Mouse (Mus musculus): ENCODE data around the gene Nfkb2. TPM values are rescaled to one million over a fixed set of nuclear protein-coding genes. Genes with fewer than 3 reads are reported as not detected.
A peak's percentile ranks its signal among the peaks of the same experiment; 100 is the strongest.

Nfkb2 gene
- total and polyA plus RNA-seq, 2 experiments from 2014 or later = 6.6 to 26.9 TPM

DNA sequence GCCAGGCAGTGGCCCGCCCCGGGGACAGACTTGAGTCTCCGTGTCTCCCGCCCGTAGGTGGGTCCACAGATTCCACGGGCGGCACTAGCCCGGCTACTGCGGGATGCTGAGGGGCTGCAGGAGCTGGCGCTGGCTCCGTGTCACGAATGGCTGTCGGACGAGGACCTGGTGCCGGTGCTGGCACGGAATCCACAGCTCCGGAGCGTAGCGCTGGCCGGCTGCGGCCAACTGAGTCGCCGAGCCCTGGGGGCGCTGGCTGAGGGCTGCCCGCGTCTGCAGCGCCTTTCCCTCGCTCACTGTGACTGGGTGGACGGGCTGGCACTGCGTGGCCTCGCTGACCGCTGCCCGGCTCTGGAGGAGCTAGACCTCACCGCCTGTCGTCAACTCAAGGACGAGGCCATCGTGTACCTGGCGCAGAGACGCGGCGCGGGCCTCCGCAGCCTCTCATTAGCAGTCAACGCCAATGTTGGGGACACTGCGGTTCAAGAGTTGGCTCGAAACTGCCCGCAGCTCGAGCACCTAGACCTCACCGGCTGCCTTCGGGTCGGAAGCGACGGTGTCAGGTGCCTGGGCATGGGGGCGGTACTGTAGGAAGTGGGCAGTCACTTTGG, 25.0 kb downstream of the Nfkb2 start:
- 2% methylated on average over 45 of the region's 54 CpGs for WGBS

GRCm38 (mm10) chr19:46329951-46330350, 25.8 kb downstream of the Nfkb2 start:
- WGBS = 5% methylated on average over 16 of the region's 16 CpGs
- DNase-seq (ENCODE audit: low spot score) (peak; percentile 86), ATAC-seq (ENCODE audit: insufficient read depth, low read depth) (peak; percentile 59)
- no peak overlapping the region for H3K9ac ChIP-seq (replicated peaks; ENCODE audit: low read depth, low read length)
- peaks cover 20% of the 10 kb centered on the region for H3K36me3 ChIP-seq (replicated peaks; ENCODE audit: control insufficient read depth, insufficient read depth, low read length)
- peaks cover 24% of the 10 kb centered on the region for H3K27me3 ChIP-seq (ENCODE audit: control insufficient read depth, insufficient read depth, low read length)
- peak overlapping the region; percentile 90 for H3K4me2 ChIP-seq (ENCODE audit: low read depth, low read length)
- H3K4me3 ChIP-seq (ENCODE audit: low read depth, low read length) = no peak overlapping the region
- no peak overlapping the region for H3K27ac ChIP-seq (ENCODE audit: low read depth)
- TF ChIP-seq EP300 (IDR thresholded peaks at IDR 0.05; ENCODE audit: low read depth) (no peak), CTCF (IDR thresholded peaks at IDR 0.05; ENCODE audit: low read depth) (peak; percentile 94)
- peaks cover 10% of the 10 kb centered on the region for H3K4me1 ChIP-seq (ENCODE audit: control insufficient read depth, insufficient read depth)
- H3K9me3 ChIP-seq (replicated peaks; ENCODE audit: control insufficient read depth, low read length) = no peaks in the 10 kb centered on the region

More for the DNA sequence above, 25.0 kb downstream of the Nfkb2 start:
- Histone ChIP-seq H3K4me1 (ENCODE audit: control insufficient read depth, insufficient read depth) (peaks cover 10% of the 10 kb centered on the region), H3K4me2 (ENCODE audit: low read depth, low read length) (peak overlapping the region; percentile 90), H3K27me3 (ENCODE audit: control insufficient read depth, insufficient read depth, low read length) (peaks cover 32% of the 10 kb centered on the region), H3K4me3 (ENCODE audit: low read depth, low read length) (peak overlapping the region; percentile 63), H3K9ac (replicated peaks; ENCODE audit: low read depth, low read length) (peak overlapping the region; percentile 47), H3K36me3 (replicated peaks; ENCODE audit: control insufficient read depth, insufficient read depth, low read length) (peaks cover 20% of the 10 kb centered on the region), H3K27ac (ENCODE audit: low read depth) (peak overlapping the region; percentile 82), H3K9me3 (replicated peaks; ENCODE audit: control insufficient read depth, low read length) (no peaks in the 10 kb centered on the region)
- TF ChIP-seq EP300 (IDR thresholded peaks at IDR 0.05; ENCODE audit: low read depth) (no peak), CTCF (IDR thresholded peaks at IDR 0.05; ENCODE audit: low read depth) (no peak)
- ATAC-seq (ENCODE audit: insufficient read depth, low read depth) = no peak
- DNase-seq (ENCODE audit: low spot score) = no peak

GRCm38 (mm10) chr19:46330696-46331095, 26.6 kb downstream of the Nfkb2 start:
- no peak for DNase-seq (ENCODE audit: low spot score)
- 90% methylated on average over 12 of the region's 12 CpGs for WGBS
- H3K36me3 ChIP-seq (replicated peaks; ENCODE audit: control insufficient read depth, insufficient read depth, low read length) = peaks cover 20% of the 10 kb centered on the region

GRCm38 (mm10) chr19:46331326-46331725, 27.2 kb downstream of the Nfkb2 start:
- TF ChIP-seq CTCF (IDR thresholded peaks at IDR 0.05; ENCODE audit: low read depth) = no peak
- TF ChIP-seq EP300 (IDR thresholded peaks at IDR 0.05; ENCODE audit: low read depth) = no peak
- DNase-seq (ENCODE audit: low spot score) (no peak), ATAC-seq (ENCODE audit: insufficient read depth, low read depth) (no peak)
- Histone ChIP-seq H3K9me3 (replicated peaks; ENCODE audit: control insufficient read depth, low read length) (no peaks in the 10 kb centered on the region), H3K27ac (ENCODE audit: low read depth) (no peak overlapping the region), H3K4me3 (ENCODE audit: low read depth, low read length) (no peak overlapping the region), H3K4me2 (ENCODE audit: low read depth, low read length) (no peak overlapping the region), H3K9ac (replicated peaks; ENCODE audit: low read depth, low read length) (no peak overlapping the region), H3K27me3 (ENCODE audit: control insufficient read depth, insufficient read depth, low read length) (peaks cover 10% of the 10 kb centered on the region), H3K36me3 (replicated peaks; ENCODE audit: control insufficient read depth, insufficient read depth, low read length) (peaks cover 20% of the 10 kb centered on the region), H3K4me1 (ENCODE audit: control insufficient read depth, insufficient read depth) (peaks cover 10% of the 10 kb centered on the region)
- WGBS = 90% methylated on average over 14 of the region's 14 CpGs

More at GRCm38 (mm10) chr19:46330696-46331095, 26.6 kb downstream of the Nfkb2 start:
- Histone ChIP-seq H3K4me3 (ENCODE audit: low read depth, low read length) (no peak overlapping the region), H3K4me1 (ENCODE audit: control insufficient read depth, insufficient read depth) (peaks cover 10% of the 10 kb centered on the region), H3K27ac (ENCODE audit: low read depth) (no peak overlapping the region), H3K9me3 (replicated peaks; ENCODE audit: control insufficient read depth, low read length) (no peaks in the 10 kb centered on the region), H3K4me2 (ENCODE audit: low read depth, low read length) (no peak overlapping the region), H3K27me3 (ENCODE audit: control insufficient read depth, insufficient read depth, low read length) (peaks cover 16% of the 10 kb centered on the region), H3K9ac (replicated peaks; ENCODE audit: low read depth, low read length) (no peak overlapping the region)
- no peak for TF ChIP-seq EP300 (IDR thresholded peaks at IDR 0.05; ENCODE audit: low read depth)
- TF ChIP-seq CTCF (IDR thresholded peaks at IDR 0.05; ENCODE audit: low read depth) = no peak
- no peak for ATAC-seq (ENCODE audit: insufficient read depth, low read depth)

DNA sequence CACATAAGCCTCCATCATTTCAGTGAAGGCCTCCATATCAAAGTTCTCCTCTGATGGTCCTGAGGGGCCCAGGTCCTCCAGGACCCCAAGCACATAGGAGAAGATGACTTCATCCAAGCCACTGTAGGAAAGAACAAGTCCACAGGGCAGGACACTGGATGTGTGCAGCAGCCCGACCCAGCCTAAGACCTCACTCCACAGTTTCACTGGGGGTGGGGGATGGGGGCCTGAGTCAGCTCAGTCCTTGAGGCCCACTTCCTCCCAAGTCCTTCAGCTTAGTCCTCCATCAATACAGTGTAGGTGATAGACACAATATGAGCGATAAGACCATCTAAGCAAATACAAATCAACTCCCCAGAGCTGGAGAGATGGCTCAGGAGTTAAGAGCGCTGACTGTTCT, 27.8 kb downstream of the Nfkb2 start:
- Histone ChIP-seq H3K27ac (ENCODE audit: low read depth) (no peak overlapping the region), H3K9ac (replicated peaks; ENCODE audit: low read depth, low read length) (no peak overlapping the region), H3K9me3 (replicated peaks; ENCODE audit: control insufficient read depth, low read length) (no peaks in the 10 kb centered on the region), H3K4me1 (ENCODE audit: control insufficient read depth, insufficient read depth) (peaks cover 10% of the 10 kb centered on the region), H3K27me3 (ENCODE audit: control insufficient read depth, insufficient read depth, low read length) (peaks cover 4% of the 10 kb centered on the region), H3K4me3 (ENCODE audit: low read depth, low read length) (no peak overlapping the region), H3K36me3 (replicated peaks; ENCODE audit: control insufficient read depth, insufficient read depth, low read length) (peaks cover 20% of the 10 kb centered on the region), H3K4me2 (ENCODE audit: low read depth, low read length) (no peak overlapping the region)
- no peak for ATAC-seq (ENCODE audit: insufficient read depth, low read depth)
- TF ChIP-seq CTCF (IDR thresholded peaks at IDR 0.05; ENCODE audit: low read depth) (no peak), EP300 (IDR thresholded peaks at IDR 0.05; ENCODE audit: low read depth) (no peak)
- no peak for DNase-seq (ENCODE audit: low spot score)
- 84% methylated on average over 3 of the region's 3 CpGs for WGBS

Measured in heart, postnatal 0 days (tissue).